Mouse (Mus musculus): ENCODE results near the gene Gosr2. TPM values are rescaled to one million over a fixed set of nuclear protein-coding genes. Genes with fewer than 3 reads are reported as not detected.

Gene Gosr2
- polyA plus RNA-seq, 1 experiment = 73.2 TPM

DNA sequence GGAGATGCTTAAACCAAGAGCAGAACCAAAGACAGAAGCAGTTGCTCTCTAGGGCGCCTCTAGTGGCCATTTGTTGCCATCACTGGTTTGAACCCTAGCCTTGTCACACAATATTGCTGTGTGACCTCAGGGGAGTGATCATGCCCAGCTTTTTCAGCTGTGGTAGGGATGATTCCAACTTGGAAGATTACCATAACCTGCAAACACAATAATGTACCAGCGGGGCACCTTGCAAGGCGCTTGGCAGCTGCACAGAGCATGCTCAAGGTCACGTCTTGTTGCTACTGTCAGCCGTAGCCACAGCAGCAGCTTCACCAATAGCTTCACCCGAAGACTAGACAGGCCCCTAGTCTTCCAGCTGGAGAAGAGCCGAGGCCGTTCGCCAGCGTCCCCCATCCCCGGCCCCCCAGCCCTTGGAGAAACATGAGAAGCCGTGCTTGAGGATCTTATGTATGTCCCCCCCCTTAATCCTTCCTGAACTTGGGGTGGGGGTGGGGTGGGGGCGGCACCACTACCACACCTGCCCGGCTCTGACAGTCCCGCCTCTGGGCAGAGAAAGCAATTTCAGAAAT, 23.9 kb upstream of the Gosr2 start:
- TF ChIP-seq MYOG (IDR thresholded peaks at IDR 0.05; ENCODE audit: control insufficient read depth, extremely low read depth, insufficient read length) (no peak), USF1 (IDR thresholded peaks at IDR 0.05; ENCODE audit: low read depth) (no peak), FOSL1 (IDR thresholded peaks at IDR 0.05; ENCODE audit: insufficient read depth, low read length, poor library complexity, severe bottlenecking) (no peak), CTCF (IDR thresholded peaks at IDR 0.05; ENCODE audit: control insufficient read depth, insufficient read depth, insufficient read length) (no peak), MYOD1 (IDR thresholded peaks at IDR 0.05; ENCODE audit: control insufficient read depth, insufficient read length, low read depth) (no peak), CEBPB (IDR thresholded peaks at IDR 0.05; ENCODE audit: low read depth) (no peak), MAX (IDR thresholded peaks at IDR 0.05) (no peak)
- no peak overlapping the region for H3K4me3 ChIP-seq (ENCODE audit: insufficient read depth, poor library complexity, severe bottlenecking)
- H3K79me3 ChIP-seq (ENCODE audit: low read depth) = no peaks in the 10 kb centered on the region
- H3K27me3 ChIP-seq (ENCODE audit: control insufficient read depth, insufficient read depth, insufficient read length) = peaks cover 60% of the 10 kb centered on the region
- no peaks in the 10 kb centered on the region for H3K79me2 ChIP-seq (ENCODE audit: control insufficient read depth, insufficient read depth)
- no peak overlapping the region for H3ac ChIP-seq (ENCODE audit: control insufficient read depth, insufficient read length, low read depth)
- H3K36me3 ChIP-seq (ENCODE audit: control insufficient read depth, insufficient read depth) = no peaks in the 10 kb centered on the region

DNA sequence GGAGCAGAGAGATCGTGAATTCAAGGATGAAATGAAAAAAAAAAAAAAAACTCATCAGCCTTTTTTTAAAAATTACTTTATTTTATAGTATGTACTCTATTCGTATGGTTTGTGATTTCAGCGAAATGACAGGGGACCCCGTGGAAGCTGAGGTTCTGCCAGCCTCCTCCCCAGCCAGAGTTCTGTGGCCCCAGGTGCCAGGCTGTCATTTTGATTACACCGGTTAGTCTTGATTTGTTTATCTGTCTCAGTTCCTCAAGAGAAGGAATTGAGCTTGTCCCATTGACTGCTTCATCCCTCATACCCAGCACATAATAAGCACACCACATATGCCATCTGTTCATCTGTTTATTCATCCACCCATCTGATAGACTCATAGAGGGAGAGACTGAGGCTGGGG, 21.7 kb upstream of the Gosr2 start:
- no peak for TF ChIP-seq FOSL1 (IDR thresholded peaks at IDR 0.05; ENCODE audit: insufficient read depth, low read length, poor library complexity, severe bottlenecking)
- no peak for TF ChIP-seq CEBPB (IDR thresholded peaks at IDR 0.05; ENCODE audit: low read depth)
- no peak for TF ChIP-seq MAX (IDR thresholded peaks at IDR 0.05)
- Histone ChIP-seq H3K4me3 (ENCODE audit: insufficient read depth, poor library complexity, severe bottlenecking) (no peak overlapping the region), H3K79me3 (ENCODE audit: low read depth) (no peaks in the 10 kb centered on the region), H3ac (ENCODE audit: control insufficient read depth, insufficient read length, low read depth) (no peak overlapping the region), H3K79me2 (ENCODE audit: control insufficient read depth, insufficient read depth) (no peaks in the 10 kb centered on the region), H3K36me3 (ENCODE audit: control insufficient read depth, insufficient read depth) (no peaks in the 10 kb centered on the region), H3K27me3 (ENCODE audit: control insufficient read depth, insufficient read depth, insufficient read length) (peaks cover 67% of the 10 kb centered on the region)

GRCm38 (mm10) chr11:103716971-103717370, 19.3 kb upstream of the Gosr2 start:
- H3ac ChIP-seq (ENCODE audit: control insufficient read depth, insufficient read length, low read depth) = no peak overlapping the region
- TF ChIP-seq USF1 (IDR thresholded peaks at IDR 0.05; ENCODE audit: low read depth) (no peak), MYOD1 (IDR thresholded peaks at IDR 0.05; ENCODE audit: control insufficient read depth, insufficient read length, low read depth) (no peak), CEBPB (IDR thresholded peaks at IDR 0.05; ENCODE audit: low read depth) (no peak), MYOG (IDR thresholded peaks at IDR 0.05; ENCODE audit: control insufficient read depth, extremely low read depth, insufficient read length) (no peak), FOSL1 (IDR thresholded peaks at IDR 0.05; ENCODE audit: insufficient read depth, low read length, poor library complexity, severe bottlenecking) (no peak), CTCF (IDR thresholded peaks at IDR 0.05; ENCODE audit: control insufficient read depth, insufficient read depth, insufficient read length) (no peak), MAX (IDR thresholded peaks at IDR 0.05) (no peak)
- H3K36me3 ChIP-seq (ENCODE audit: control insufficient read depth, insufficient read depth) = no peaks in the 10 kb centered on the region
- H3K27me3 ChIP-seq (ENCODE audit: control insufficient read depth, insufficient read depth, insufficient read length) = peaks cover 71% of the 10 kb centered on the region
- no peaks in the 10 kb centered on the region for H3K79me3 ChIP-seq (ENCODE audit: low read depth)
- H3K79me2 ChIP-seq (ENCODE audit: control insufficient read depth, insufficient read depth) = no peaks in the 10 kb centered on the region
- no peak overlapping the region for H3K4me3 ChIP-seq (ENCODE audit: insufficient read depth, poor library complexity, severe bottlenecking)

- no peak overlapping the region for H3ac ChIP-seq (ENCODE audit: control insufficient read depth, insufficient read length, low read depth)
- no peak overlapping the region for H3K4me3 ChIP-seq (ENCODE audit: insufficient read depth, poor library complexity, severe bottlenecking)
- H3K79me2 ChIP-seq (ENCODE audit: control insufficient read depth, insufficient read depth) = no peaks in the 10 kb centered on the region
- H3K36me3 ChIP-seq (ENCODE audit: control insufficient read depth, insufficient read depth) = no peaks in the 10 kb centered on the region
- peaks cover 81% of the 10 kb centered on the region for H3K27me3 ChIP-seq (ENCODE audit: control insufficient read depth, insufficient read depth, insufficient read length)
- TF ChIP-seq MAX (IDR thresholded peaks at IDR 0.05) (no peak), MYOG (IDR thresholded peaks at IDR 0.05; ENCODE audit: control insufficient read depth, extremely low read depth, insufficient read length) (no peak), USF1 (IDR thresholded peaks at IDR 0.05; ENCODE audit: low read depth) (no peak), CEBPB (IDR thresholded peaks at IDR 0.05; ENCODE audit: low read depth) (no peak), MYOD1 (IDR thresholded peaks at IDR 0.05; ENCODE audit: control insufficient read depth, insufficient read length, low read depth) (no peak), FOSL1 (IDR thresholded peaks at IDR 0.05; ENCODE audit: insufficient read depth, low read length, poor library complexity, severe bottlenecking) (no peak), CTCF (IDR thresholded peaks at IDR 0.05; ENCODE audit: control insufficient read depth, insufficient read depth, insufficient read length) (no peak)
- no peaks in the 10 kb centered on the region for H3K79me3 ChIP-seq (ENCODE audit: low read depth)
Observed at GRCm38 (mm10) chr11:103714074-103714473, 16.4 kb upstream of the Gosr2 start.

DNA sequence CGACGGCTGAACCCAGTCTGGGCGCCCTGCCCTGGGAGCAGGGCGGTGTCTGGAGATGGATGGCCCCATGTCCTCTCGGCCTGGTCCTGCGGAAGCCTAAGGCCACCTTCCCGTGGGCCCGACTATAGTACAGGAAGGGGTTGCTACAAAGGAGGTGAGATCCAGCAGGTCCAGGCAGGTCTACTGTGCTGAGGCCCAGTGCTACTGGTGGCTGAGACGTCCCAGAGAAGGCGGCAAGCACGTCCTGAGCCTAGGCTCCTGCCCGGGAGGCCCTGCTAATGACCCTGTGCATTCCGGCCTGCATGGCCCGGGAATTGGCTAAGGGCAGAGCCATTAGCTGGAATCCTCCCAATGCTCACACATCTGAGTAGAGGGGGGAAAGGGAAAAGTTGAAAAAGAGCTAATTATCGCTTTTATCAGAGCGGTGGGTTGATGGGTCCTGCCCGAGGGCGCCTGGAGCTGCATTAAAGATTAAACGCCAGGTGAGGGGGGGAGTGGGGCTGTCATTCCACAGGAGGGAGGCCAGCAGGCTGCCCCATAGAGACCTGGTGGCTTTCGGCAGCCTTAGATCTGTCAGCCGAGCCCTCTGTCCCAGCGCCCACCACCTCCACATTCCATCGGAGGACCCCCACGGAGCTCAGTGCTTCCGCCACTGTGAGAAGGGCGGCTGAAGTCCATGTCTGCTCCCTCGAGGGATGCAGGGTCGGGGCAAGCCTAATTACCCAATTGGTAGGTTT, 14.3 kb upstream of the Gosr2 start:
- TF ChIP-seq FOSL1 (IDR thresholded peaks at IDR 0.05; ENCODE audit: insufficient read depth, low read length, poor library complexity, severe bottlenecking) = no peak
- no peak for TF ChIP-seq CEBPB (IDR thresholded peaks at IDR 0.05; ENCODE audit: low read depth)
- no peak for TF ChIP-seq MYOD1 (IDR thresholded peaks at IDR 0.05; ENCODE audit: control insufficient read depth, insufficient read length, low read depth)
- no peak for TF ChIP-seq MAX (IDR thresholded peaks at IDR 0.05)
- no peak for TF ChIP-seq MYOG (IDR thresholded peaks at IDR 0.05; ENCODE audit: control insufficient read depth, extremely low read depth, insufficient read length)
- no peak for TF ChIP-seq USF1 (IDR thresholded peaks at IDR 0.05; ENCODE audit: low read depth)
- TF ChIP-seq CTCF (IDR thresholded peaks at IDR 0.05; ENCODE audit: control insufficient read depth, insufficient read depth, insufficient read length) = no peak
- peaks cover 76% of the 10 kb centered on the region for H3K27me3 ChIP-seq (ENCODE audit: control insufficient read depth, insufficient read depth, insufficient read length)
- no peaks in the 10 kb centered on the region for H3K79me2 ChIP-seq (ENCODE audit: control insufficient read depth, insufficient read depth)
- H3K36me3 ChIP-seq (ENCODE audit: control insufficient read depth, insufficient read depth) = no peaks in the 10 kb centered on the region
- H3K4me3 ChIP-seq (ENCODE audit: insufficient read depth, poor library complexity, severe bottlenecking) = no peak overlapping the region
- no peak overlapping the region for H3ac ChIP-seq (ENCODE audit: control insufficient read depth, insufficient read length, low read depth)
- H3K79me3 ChIP-seq (ENCODE audit: low read depth) = no peaks in the 10 kb centered on the region
